Mouse (Mus musculus): Measurements from ENCODE around the gene Timm22. TPM values are rescaled to one million over a fixed set of nuclear protein-coding genes. Genes with fewer than 3 reads are reported as not detected.
A peak's percentile ranks its signal among the peaks of the same experiment; 100 is the strongest.

Gene Timm22
- polyA plus RNA-seq, 1 experiment from 2014 or later = 102 TPM

- peak overlapping the region; percentile 88 for H3K4me3 ChIP-seq (replicated peaks)
- no peaks in the 10 kb centered on the region for H3K9me3 ChIP-seq
- peak; percentile 29 for ATAC-seq
- H3K27me3 ChIP-seq = peaks cover 3% of the 10 kb centered on the region; the same call in 1 of the 2 replicates
- H3K4me1 ChIP-seq (replicated peaks) = peaks cover 33% of the 10 kb centered on the region
- H3K4me2 ChIP-seq (replicated peaks) = peak overlapping the region; percentile 98
- WGBS = under 1% methylated on average over 25 of the region's 26 CpGs
- peak overlapping the region; percentile 88 for H3K27ac ChIP-seq
- H3K36me3 ChIP-seq = no peaks in the 10 kb centered on the region
- peak overlapping the region; percentile 86 for H3K9ac ChIP-seq (replicated peaks)
These were observed 9.0 kb upstream of the Timm22 start for GRCm38 (mm10) chr11:76397650-76398311.

GRCm38 (mm10) chr11:76398312-76398797 lies 8.4 kb upstream of the Timm22 start:
- peaks cover 3% of the 10 kb centered on the region; the same call in 1 of the 2 replicates for H3K27me3 ChIP-seq
- peak overlapping the region; percentile 88 for H3K4me3 ChIP-seq (replicated peaks)
- no peaks in the 10 kb centered on the region for H3K9me3 ChIP-seq
- H3K27ac ChIP-seq = peak overlapping the region; percentile 88
- 0% methylated on average over 33 of the region's 33 CpGs for WGBS
- no peaks in the 10 kb centered on the region for H3K36me3 ChIP-seq
- peak; percentile 82 for ATAC-seq
- H3K4me2 ChIP-seq (replicated peaks) = peak overlapping the region; percentile 98
- peaks cover 33% of the 10 kb centered on the region for H3K4me1 ChIP-seq (replicated peaks)
- H3K9ac ChIP-seq (replicated peaks) = peak overlapping the region; percentile 86

GRCm38 (mm10) chr11:76398798-76399586 lies 7.8 kb upstream of the Timm22 start, which contains the start of gene Nxn:
TSS of gene Nxn (minus strand) at chr11:76399140.
- H3K4me2 ChIP-seq (replicated peaks) = peak within 1 kb of the TSS; percentile 98
- H3K9me3 ChIP-seq = no peaks in the 10 kb centered on the region
- peak within 1 kb of the TSS; percentile 86 for H3K9ac ChIP-seq (replicated peaks)
- no peaks in the 10 kb centered on the region for H3K36me3 ChIP-seq
- H3K4me3 ChIP-seq (replicated peaks) = peak within 1 kb of the TSS; percentile 88
- peak within 1 kb of the TSS; percentile 88 for H3K27ac ChIP-seq
- under 1% methylated on average over 70 of the region's 70 CpGs for WGBS
- ATAC-seq = peak; percentile 91
- peaks cover 33% of the 10 kb centered on the region for H3K4me1 ChIP-seq (replicated peaks)
- H3K27me3 ChIP-seq = peaks cover 3% of the 10 kb centered on the region; the same call in 1 of the 2 replicates

DNA sequence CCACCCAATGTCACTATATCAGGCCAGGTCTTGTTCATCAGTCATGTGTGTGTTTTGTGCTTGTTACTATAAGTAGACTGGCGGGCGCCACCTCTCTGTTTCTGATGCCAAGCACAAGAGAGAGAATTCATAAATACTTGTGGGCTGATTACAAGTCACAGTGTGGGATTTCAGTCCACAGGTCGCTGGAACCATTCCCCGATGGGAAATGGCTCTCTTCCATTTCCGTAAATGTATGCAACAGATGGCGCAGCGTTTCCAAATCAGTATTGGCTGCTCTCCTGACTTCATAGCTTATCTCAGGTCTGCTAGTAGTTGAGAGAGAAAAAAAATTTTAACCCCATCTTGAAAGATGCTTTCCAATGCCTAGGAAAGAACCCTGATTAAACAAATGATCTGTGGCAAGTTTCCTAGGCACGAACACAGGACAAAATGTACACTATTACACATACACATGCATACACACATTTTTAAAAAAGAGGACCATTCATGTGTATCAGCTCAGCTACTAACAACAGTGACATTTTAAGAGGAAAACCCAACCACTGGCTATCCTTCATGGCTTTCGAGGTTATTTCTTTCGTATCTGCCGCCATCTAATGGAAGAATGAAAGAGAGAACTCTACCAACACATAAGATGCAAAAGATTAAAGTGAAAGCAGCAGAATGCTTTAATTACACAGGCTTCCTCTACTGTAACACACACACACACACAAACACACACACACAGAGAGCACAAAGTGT lies 7.0 kb upstream of the Timm22 start:
- Histone ChIP-seq H3K27ac (no peak overlapping the region; the same call in 1 of the 2 replicates), H3K4me2 (replicated peaks) (peak overlapping the region; percentile 98), H3K9ac (replicated peaks) (peak overlapping the region; percentile 86; the same call in 1 of the 2 replicates), H3K27me3 (peaks cover 3% of the 10 kb centered on the region; the same call in 1 of the 2 replicates), H3K9me3 (no peaks in the 10 kb centered on the region), H3K4me3 (replicated peaks) (peak overlapping the region; percentile 88), H3K36me3 (no peaks in the 10 kb centered on the region), H3K4me1 (replicated peaks) (peaks cover 30% of the 10 kb centered on the region)
- 13% methylated on average over 11 of the region's 11 CpGs for WGBS
- ATAC-seq = no peak

GRCm38 (mm10) chr11:76401398-76401797 lies 5.4 kb upstream of the Timm22 start:
- Histone ChIP-seq H3K36me3 (no peaks in the 10 kb centered on the region), H3K4me1 (replicated peaks) (peaks cover 22% of the 10 kb centered on the region), H3K9ac (replicated peaks) (no peak overlapping the region), H3K9me3 (no peaks in the 10 kb centered on the region), H3K27me3 (peaks cover 3% of the 10 kb centered on the region; the same call in 1 of the 2 replicates), H3K27ac (no peak overlapping the region), H3K4me3 (replicated peaks) (no peak overlapping the region), H3K4me2 (replicated peaks) (no peak overlapping the region)
- 72% methylated on average over 10 of the region's 10 CpGs for WGBS
- ATAC-seq = no peak

DNA sequence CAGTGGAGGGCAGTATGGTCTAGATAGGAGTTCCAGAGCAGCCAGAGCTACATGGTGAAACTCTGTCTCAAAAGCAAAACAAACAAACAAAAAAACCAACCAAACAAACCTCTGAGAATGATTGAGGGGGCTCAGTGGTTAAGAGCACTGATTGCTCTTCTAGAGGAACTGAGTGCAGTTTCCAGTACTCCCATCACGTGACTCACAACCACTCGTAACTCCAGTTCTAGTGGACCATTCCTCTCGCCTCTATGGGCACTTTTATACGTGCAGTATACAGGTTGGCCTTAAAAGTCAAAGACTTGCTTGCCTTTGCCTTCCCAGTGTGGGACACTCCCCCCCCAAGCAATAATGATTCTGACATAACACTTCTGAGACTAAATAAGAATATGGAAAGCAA lies 1.6 kb upstream of the Timm22 start:
- peaks cover 3% of the 10 kb centered on the region; the same call in 1 of the 2 replicates for H3K27me3 ChIP-seq
- H3K9ac ChIP-seq (replicated peaks) = no peak overlapping the region
- H3K4me1 ChIP-seq (replicated peaks) = peaks cover 21% of the 10 kb centered on the region
- WGBS = 65% methylated on average over 4 of the region's 4 CpGs
- ATAC-seq = no peak
- peaks cover 3% of the 10 kb centered on the region for H3K36me3 ChIP-seq
- no peak overlapping the region for H3K27ac ChIP-seq
- H3K9me3 ChIP-seq = no peaks in the 10 kb centered on the region
- no peak overlapping the region for H3K4me3 ChIP-seq (replicated peaks)
- no peak overlapping the region for H3K4me2 ChIP-seq (replicated peaks)

- H3K4me3 ChIP-seq (replicated peaks) = no peak overlapping the region
- no peak overlapping the region for H3K27ac ChIP-seq
- no peak for ATAC-seq
- H3K36me3 ChIP-seq = peaks cover 4% of the 10 kb centered on the region
- H3K4me1 ChIP-seq (replicated peaks) = peaks cover 21% of the 10 kb centered on the region
- WGBS = 85% methylated on average over 5 of the region's 5 CpGs
- peaks cover 3% of the 10 kb centered on the region; the same call in 1 of the 2 replicates for H3K27me3 ChIP-seq
- H3K9ac ChIP-seq (replicated peaks) = no peak overlapping the region
- no peak overlapping the region for H3K4me2 ChIP-seq (replicated peaks)
- no peaks in the 10 kb centered on the region for H3K9me3 ChIP-seq
These were observed 1.0 kb upstream of the Timm22 start for GRCm38 (mm10) chr11:76405626-76406264.

GRCm38 (mm10) chr11:76410826-76411225 lies 4.1 kb downstream of the Timm22 start:
- Histone ChIP-seq H3K4me1 (replicated peaks) (peaks cover 21% of the 10 kb centered on the region), H3K9ac (replicated peaks) (no peak overlapping the region), H3K27me3 (no peaks in the 10 kb centered on the region), H3K9me3 (no peaks in the 10 kb centered on the region), H3K27ac (no peak overlapping the region), H3K4me2 (replicated peaks) (no peak overlapping the region), H3K36me3 (peaks cover 44% of the 10 kb centered on the region), H3K4me3 (replicated peaks) (no peak overlapping the region)
- no peak for ATAC-seq
- WGBS = 68% methylated on average over 12 of the region's 12 CpGs

GRCm38 (mm10) chr11:76413202-76413601 lies 6.5 kb downstream of the Timm22 start:
- WGBS = 84% methylated on average over 4 of the region's 4 CpGs
- no peak overlapping the region for H3K4me3 ChIP-seq (replicated peaks)
- H3K9me3 ChIP-seq = no peaks in the 10 kb centered on the region
- ATAC-seq = no peak
- H3K27ac ChIP-seq = no peak overlapping the region
- H3K4me1 ChIP-seq (replicated peaks) = peaks cover 12% of the 10 kb centered on the region
- peaks cover 68% of the 10 kb centered on the region for H3K36me3 ChIP-seq
- no peak overlapping the region for H3K9ac ChIP-seq (replicated peaks)
- no peak overlapping the region for H3K4me2 ChIP-seq (replicated peaks)
- no peaks in the 10 kb centered on the region for H3K27me3 ChIP-seq

GRCm38 (mm10) chr11:76415001-76415400 lies 8.2 kb downstream of the Timm22 start:
- H3K4me3 ChIP-seq (replicated peaks) = no peak overlapping the region
- no peak for ATAC-seq
- no peak overlapping the region for H3K9ac ChIP-seq (replicated peaks)
- peaks cover 84% of the 10 kb centered on the region for H3K36me3 ChIP-seq
- H3K27me3 ChIP-seq = no peaks in the 10 kb centered on the region
- H3K4me1 ChIP-seq (replicated peaks) = no peaks in the 10 kb centered on the region
- no peaks in the 10 kb centered on the region for H3K9me3 ChIP-seq
- 92% methylated on average over 4 of the region's 4 CpGs for WGBS
- H3K4me2 ChIP-seq (replicated peaks) = no peak overlapping the region
- H3K27ac ChIP-seq = no peak overlapping the region

GRCm38 (mm10) chr11:76415985-76416384 lies 9.2 kb downstream of the Timm22 start:
- Histone ChIP-seq H3K9me3 (no peaks in the 10 kb centered on the region), H3K4me2 (replicated peaks) (no peak overlapping the region), H3K27ac (no peak overlapping the region), H3K4me3 (replicated peaks) (no peak overlapping the region), H3K36me3 (peaks cover 90% of the 10 kb centered on the region), H3K9ac (replicated peaks) (no peak overlapping the region), H3K4me1 (replicated peaks) (no peaks in the 10 kb centered on the region), H3K27me3 (no peaks in the 10 kb centered on the region)
- 82% methylated on average over 2 of the region's 2 CpGs for WGBS
- ATAC-seq = no peak
